Mouse (Mus musculus) lung, postnatal 10 days (tissue): ENCODE results near the gene Cast.

Experiments used
- DNase-seq: peaks from one replicate; pipeline ENCODE4 v3.0.0; 2021

Cast gene

GRCm38 (mm10) chr13:74808152-74808929 lies at the start of gene Cast:
TSS of gene Cast (minus strand) at chr13:74808810.
- peak; percentile 80 for DNase-seq

- peak; percentile 82 for DNase-seq
Measured at GRCm38 (mm10) chr13:74854338-74855047, 45.9 kb upstream of the Cast start.

DNA sequence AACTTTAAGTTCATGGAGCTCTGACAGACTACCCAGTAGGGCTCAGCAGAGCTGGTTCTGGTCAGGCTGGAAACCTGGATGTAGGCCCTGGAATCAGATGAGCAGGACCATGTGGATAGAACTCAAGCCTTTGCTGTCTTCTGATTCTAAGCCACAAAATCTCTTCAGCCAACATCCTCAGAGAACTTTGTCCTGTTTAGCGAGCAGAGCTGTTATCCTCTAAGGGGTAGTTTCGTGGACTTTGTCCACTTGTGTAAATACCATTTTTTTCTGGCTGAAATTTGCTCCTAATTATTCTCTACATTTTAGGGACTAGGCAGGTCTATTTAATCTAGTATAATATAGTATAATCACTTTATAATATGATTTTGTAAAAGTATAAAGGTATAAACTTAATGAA lies 42.2 kb upstream of the Cast start:
- no peak for DNase-seq

- no peak for DNase-seq
Measured at GRCm38 (mm10) chr13:74845886-74846285, 37.3 kb upstream of the Cast start.

GRCm38 (mm10) chr13:74834543-74834942 lies 25.9 kb upstream of the Cast start:
- DNase-seq = no peak

GRCm38 (mm10) chr13:74822095-74822494 lies 13.5 kb upstream of the Cast start:
- no peak for DNase-seq

- DNase-seq = no peak
Measured at GRCm38 (mm10) chr13:74815753-74816152, 7.1 kb upstream of the Cast start.

- peak; percentile 93 for DNase-seq
Measured at GRCm38 (mm10) chr13:74807446-74808151, 1.0 kb downstream of the Cast start.

GRCm38 (mm10) chr13:74806934-74807333 lies 1.7 kb downstream of the Cast start:
- DNase-seq = no peak

DNA sequence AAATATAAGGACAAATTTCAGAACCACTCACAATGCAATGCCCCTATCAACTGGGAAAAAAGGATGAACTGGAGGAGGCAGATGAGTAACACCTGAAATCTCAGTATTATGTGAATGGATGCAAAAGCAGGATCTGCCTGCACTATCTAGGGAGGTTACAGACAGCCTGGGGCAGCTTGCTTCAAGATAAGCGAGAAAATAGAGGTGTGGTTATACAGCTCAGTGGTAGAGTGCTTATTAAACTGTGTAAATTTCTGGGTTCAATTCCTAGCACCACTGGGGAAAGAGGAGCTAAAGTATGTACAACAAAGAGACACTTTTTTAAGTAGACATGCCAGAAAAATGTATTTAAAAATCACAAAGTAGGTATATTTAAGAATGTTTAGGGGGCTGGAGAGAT lies 14.2 kb downstream of the Cast start:
- DNase-seq = no peak

- no peak for DNase-seq
Measured at GRCm38 (mm10) chr13:74787681-74788080, 20.9 kb downstream of the Cast start.

DNA sequence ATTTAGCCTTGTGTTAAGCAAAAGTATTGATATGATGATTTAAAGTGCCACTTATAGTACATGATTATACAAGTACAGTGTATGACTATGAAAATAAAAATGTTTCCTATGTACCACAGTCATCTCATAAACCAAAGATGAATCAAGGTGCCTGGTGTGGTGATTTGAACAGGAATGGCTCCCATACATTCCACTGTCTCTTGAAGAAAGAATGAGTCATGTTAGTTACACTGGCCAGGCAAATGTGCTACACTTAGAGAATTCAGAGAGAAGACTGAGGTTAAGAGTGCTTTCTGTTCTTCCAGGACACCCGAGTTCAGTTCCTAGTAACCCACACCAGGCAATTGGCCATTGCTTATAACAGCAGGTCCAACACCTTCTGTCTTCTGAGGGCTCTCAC lies 36.5 kb downstream of the Cast start:
- no peak for DNase-seq

DNA sequence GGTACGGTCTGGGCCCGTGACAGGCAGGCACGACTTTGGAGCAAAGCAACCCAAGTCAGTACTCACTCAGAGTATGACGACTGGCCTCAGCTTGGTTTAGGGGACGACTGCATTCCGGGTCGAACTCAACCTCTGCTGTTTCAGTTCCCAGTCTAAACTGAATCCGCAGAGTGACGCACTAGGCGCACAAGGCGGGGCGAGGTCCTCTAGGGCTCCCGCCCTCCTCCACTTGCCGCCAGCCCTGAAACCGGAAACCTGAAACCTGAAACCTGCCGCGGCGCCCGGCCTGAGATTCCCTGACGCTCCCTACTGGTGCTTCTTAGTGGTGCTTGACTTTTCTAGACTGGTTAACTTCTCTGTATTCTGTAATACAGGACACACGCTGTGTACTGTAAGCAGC lies 38.1 kb downstream of the Cast start:
- peak; percentile 95 for DNase-seq

GRCm38 (mm10) chr13:74769871-74770270 lies 38.7 kb downstream of the Cast start:
- peak; percentile 7 for DNase-seq

GRCm38 (mm10) chr13:74767186-74767585 lies 41.4 kb downstream of the Cast start:
- DNase-seq = no peak

- DNase-seq = no peak
Measured at GRCm38 (mm10) chr13:74762741-74763140, 45.9 kb downstream of the Cast start.

DNA sequence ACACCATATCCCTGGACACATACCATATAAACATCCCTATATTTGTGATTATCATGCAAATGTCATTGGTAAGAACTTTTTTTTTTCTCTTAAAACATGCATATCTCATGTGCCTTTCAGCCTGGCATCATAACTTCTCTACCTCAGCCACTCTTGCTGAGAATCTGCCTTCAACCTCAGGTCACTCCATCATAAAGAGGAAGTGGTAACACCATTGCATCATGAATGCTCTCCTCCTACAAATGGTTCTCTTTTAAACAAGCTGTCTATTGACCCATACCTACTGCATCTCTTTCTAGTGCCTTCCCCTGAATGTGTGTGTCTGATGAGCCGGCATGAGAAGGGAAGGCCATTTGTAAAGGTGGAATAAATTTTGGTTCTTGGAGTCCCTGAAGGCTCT lies 49.5 kb downstream of the Cast start:
- DNase-seq = no peak

DNA sequence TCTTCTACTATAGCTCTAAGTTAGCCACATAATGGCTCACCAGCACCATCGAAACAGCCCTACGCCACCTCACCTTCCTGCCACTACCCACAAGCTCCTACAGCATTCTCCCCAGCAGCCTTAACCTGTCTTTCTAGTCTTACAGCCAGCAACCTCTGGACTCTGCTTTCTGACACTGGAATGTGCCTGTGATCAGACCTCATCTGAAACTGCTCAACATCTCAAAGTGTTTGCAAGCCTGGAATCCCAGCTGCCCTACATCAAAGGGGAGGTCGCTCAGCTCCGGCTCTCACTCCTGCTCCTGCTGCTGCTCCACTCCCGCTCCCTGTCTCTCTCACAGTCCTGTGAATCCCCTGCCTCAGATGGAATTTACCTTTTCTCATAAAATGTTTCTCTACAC lies 65.4 kb downstream of the Cast start:
- no peak for DNase-seq

GRCm38 (mm10) chr13:74736396-74736795 lies 72.2 kb downstream of the Cast start:
- no peak for DNase-seq

- no peak for DNase-seq
Measured at GRCm38 (mm10) chr13:74735834-74736233, 72.8 kb downstream of the Cast start.

DNA sequence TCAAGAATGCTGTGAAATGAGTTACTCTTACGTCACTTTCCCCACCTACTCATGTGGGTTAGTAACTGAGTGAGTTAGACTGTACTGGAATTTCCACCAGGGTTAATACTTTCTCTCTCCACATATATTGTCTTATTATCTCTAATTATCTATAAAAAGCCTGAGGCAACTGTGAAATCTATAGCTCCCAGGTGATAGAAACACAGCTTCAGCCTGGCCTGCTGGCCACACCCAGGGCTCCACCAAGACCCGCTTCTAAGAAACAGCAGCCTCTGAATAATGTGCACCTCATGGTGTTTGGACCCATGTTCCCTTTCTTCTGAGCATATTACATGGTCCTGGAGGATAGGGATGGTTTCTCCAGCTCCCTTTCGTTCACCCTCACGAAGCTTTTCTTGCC lies 74.9 kb downstream of the Cast start:
- no peak for DNase-seq

DNA sequence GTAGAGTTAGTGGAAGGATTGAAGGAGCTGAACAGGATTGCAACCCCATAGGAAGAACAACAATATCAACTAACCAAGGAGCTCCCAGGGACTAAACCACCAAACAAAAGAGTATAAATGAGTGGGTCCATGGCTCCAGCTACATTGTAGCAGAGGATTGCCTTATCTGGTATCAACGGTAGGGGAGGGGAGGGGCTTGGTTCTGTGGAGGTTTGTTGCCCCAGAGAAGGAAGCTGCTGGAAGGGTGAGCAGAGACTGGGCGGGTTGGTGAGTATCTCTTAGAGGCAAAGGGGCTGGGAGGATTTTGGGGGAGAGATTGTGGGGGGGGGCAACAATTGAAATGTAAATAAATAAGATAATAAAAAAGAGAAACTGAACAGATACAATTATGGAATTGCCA lies 89.6 kb downstream of the Cast start:
- DNase-seq = no peak

DNA sequence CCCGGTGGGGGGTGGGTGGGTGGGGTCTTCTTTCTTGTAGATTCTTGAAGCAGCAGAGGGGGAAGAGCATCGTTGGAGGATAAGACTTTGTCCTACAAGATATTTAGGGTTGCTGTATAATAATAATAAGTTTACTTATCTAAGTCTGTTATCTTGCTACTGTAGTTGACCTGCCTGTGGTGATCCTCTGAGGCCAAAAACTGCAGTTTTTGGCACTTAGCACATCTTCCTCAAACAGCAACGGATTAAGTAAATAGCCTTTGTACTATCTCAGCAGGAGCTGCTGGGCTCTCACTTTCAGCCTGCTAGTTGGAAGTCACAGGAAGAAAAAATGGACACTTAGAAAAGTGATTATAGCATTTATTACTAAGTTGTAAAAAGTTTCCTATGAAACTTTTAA lies 112.4 kb downstream of the Cast start:
- DNase-seq = no peak
